Mouse (Mus musculus): ENCODE measurements at regions not wholly inside any gene's neighbourhood (a gene's known extent, or its start where the extent isn't known, plus 50 kb on each side); places are given as distances from the start of the nearest gene placed in this dataset.

DNA sequence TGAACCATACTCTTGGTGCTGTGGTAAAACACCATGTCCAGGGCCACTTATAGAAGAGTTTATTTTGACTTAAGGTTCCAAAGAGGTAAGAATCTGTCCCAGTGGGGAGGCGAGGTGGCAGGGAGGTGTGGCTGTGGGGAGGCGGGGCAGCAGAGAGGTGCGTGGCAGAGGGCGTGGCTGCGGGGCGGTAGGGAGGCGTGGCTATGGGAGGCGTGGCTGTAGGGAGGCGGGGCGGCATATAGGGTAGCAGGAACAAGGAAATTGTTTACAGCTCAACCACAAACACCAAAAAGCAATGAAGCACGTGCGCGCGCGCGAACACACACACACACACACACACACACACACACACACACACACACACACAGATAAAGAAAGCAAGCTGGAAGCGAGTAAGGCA lies 62.0 kb upstream of the Ccdc60 start:
- no peak overlapping the region for H3K4me3 ChIP-seq (replicated peaks; ENCODE audit: low read depth, low read length)
- H3K4me1 ChIP-seq (ENCODE audit: control insufficient read depth, insufficient read depth, low read length): no peaks in the 10 kb centered on the region
- H3K9me3 ChIP-seq (ENCODE audit: control insufficient read depth, low read length): no peaks in the 10 kb centered on the region
- H3K27me3 ChIP-seq (ENCODE audit: control insufficient read depth, insufficient read depth, low read length): no peaks in the 10 kb centered on the region
- no peak overlapping the region for H3K9ac ChIP-seq (replicated peaks; ENCODE audit: low read length)
- H3K36me3 ChIP-seq (ENCODE audit: control insufficient read depth, insufficient read depth, low read length): no peaks in the 10 kb centered on the region
- DNase-seq (no peak), ATAC-seq (ENCODE audit: low FRiP score, low TSS enrichment) (no peak)
- no peak overlapping the region for H3K4me2 ChIP-seq (ENCODE audit: low read length)
- H3K27ac ChIP-seq (replicated peaks; ENCODE audit: low read depth, low read length): no peak overlapping the region
- WGBS: 60% methylated on average over 17 of the region's 17 CpGs

DNA sequence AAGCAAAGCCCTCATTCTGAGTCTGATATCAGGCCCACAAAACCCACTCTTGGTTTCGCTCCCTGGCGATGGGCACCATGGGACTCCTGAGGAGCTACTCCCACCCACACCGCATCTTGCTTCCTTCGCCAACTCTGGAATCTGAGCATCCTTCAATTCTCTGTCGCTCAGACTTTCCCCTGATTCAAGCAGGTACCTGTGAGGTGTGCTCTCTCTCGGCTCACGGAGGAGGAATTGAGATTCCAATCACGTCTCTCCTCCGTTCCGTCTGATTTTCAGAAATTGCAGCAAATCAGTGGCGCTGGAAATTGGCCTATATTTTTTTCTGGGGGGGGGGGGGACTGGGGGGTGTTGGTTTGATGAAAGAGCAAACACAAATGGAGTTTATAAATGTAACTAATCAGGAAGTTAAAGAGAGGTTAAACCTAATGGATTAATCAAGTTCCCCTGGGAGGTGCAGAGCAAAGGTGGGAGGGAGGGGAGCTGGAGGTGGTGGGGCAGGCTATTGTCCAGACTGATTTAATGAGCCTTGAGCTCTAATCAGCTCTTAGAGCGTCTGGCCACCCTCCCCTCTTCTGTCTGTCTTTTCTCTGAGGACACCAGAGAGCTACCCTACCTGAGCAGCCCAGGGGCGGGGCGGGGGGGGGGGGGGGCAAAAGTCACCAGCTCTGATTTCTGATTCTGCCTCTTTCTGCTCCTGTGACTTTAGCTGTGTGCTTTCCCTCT lies 53.6 kb upstream of the Ccdc60 start:
- ATAC-seq (ENCODE audit: low FRiP score, low TSS enrichment) (no peak), DNase-seq (peak; percentile 84)
- no peak overlapping the region for H3K27ac ChIP-seq (replicated peaks; ENCODE audit: low read depth, low read length)
- no peaks in the 10 kb centered on the region for H3K27me3 ChIP-seq (ENCODE audit: control insufficient read depth, insufficient read depth, low read length)
- no peaks in the 10 kb centered on the region for H3K9me3 ChIP-seq (ENCODE audit: control insufficient read depth, low read length)
- WGBS: 9% methylated on average over 13 of the region's 14 CpGs
- peak overlapping the region; percentile 40 for H3K4me2 ChIP-seq (ENCODE audit: low read length)
- peaks cover 10% of the 10 kb centered on the region for H3K4me1 ChIP-seq (ENCODE audit: control insufficient read depth, insufficient read depth, low read length)
- H3K9ac ChIP-seq (replicated peaks; ENCODE audit: low read length): no peak overlapping the region
- H3K4me3 ChIP-seq (replicated peaks; ENCODE audit: low read depth, low read length): peak overlapping the region; percentile 0; the same call in 1 of the 2 replicates
- no peaks in the 10 kb centered on the region for H3K36me3 ChIP-seq (ENCODE audit: control insufficient read depth, insufficient read depth, low read length)

DNA sequence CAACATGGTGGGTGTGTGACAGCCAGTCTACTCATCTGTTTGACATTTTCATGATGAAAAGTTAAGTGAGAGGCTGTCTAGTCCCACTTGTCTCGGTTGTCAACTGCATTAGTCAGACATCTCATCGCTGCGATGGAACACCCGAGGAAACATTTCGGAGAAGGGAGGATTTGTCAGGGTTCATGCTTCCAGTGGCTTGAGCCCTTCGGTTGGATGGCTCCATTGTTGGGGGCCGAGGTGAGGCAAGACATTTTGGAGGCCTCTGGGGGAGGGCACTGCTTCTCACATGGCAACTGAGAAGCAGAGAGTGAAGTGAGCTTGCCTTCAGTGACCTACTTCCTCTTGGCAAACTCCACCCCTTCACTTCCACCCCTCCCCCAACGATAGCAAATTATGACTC lies 50.7 kb upstream of the Ccdc60 start:
- WGBS: 19% methylated on average over 8 of the region's 8 CpGs

More for the DNA sequence above, 50.7 kb upstream of the Ccdc60 start:
- peaks cover 10% of the 10 kb centered on the region for H3K4me1 ChIP-seq (ENCODE audit: control insufficient read depth, insufficient read depth, low read length)
- no peak overlapping the region for H3K4me3 ChIP-seq (replicated peaks; ENCODE audit: low read depth, low read length)
- H3K9ac ChIP-seq (replicated peaks; ENCODE audit: low read length): no peak overlapping the region
- DNase-seq (no peak), ATAC-seq (ENCODE audit: low FRiP score, low TSS enrichment) (no peak)
- no peaks in the 10 kb centered on the region for H3K36me3 ChIP-seq (ENCODE audit: control insufficient read depth, insufficient read depth, low read length)
- no peak overlapping the region for H3K27ac ChIP-seq (replicated peaks; ENCODE audit: low read depth, low read length)
- no peaks in the 10 kb centered on the region for H3K9me3 ChIP-seq (ENCODE audit: control insufficient read depth, low read length)
- H3K27me3 ChIP-seq (ENCODE audit: control insufficient read depth, insufficient read depth, low read length): no peaks in the 10 kb centered on the region
- no peak overlapping the region for H3K4me2 ChIP-seq (ENCODE audit: low read length)
